Mouse (Mus musculus) layer of hippocampus, adult 2 months (tissue): ENCODE results near the gene Map7d1. TPM values are rescaled to one million over a fixed set of nuclear protein-coding genes. Genes with fewer than 3 reads are reported as not detected.

Experiments
- DNase-seq, 2 experiments: peaks; one replicate each; pipeline ENCODE4 v3.0.0; 2022; ENCODE audit warnings: low spot score in 2 of 2
- H3K27ac ChIP-seq: fragments of 200-600 bp; 2 replicates; pipeline ENCODE4 v1.8.1; 2022
- H3K4me3 ChIP-seq: fragments of 200-600 bp; 2 replicates; pipeline ENCODE4 v1.8.1; 2022; ENCODE audit warnings: mild to moderate bottlenecking
- CTCF ChIP-seq: fragments of 200-600 bp; conservative IDR thresholded peaks from 2 replicates; pipeline ENCODE4 v1.8.1; 2022; ENCODE audit warnings: antibody characterized with exemption, mild to moderate bottlenecking, moderate library complexity
- total RNA-seq, 2 experiments: library from RNA; stranded (reverse); gene quantifications; 2 replicates each; pipeline ENCODE4 v1.2.3; 2021

Map7d1 gene
- total RNA-seq, 2 experiments from 2014 or later: 246 to 249 TPM

DNA sequence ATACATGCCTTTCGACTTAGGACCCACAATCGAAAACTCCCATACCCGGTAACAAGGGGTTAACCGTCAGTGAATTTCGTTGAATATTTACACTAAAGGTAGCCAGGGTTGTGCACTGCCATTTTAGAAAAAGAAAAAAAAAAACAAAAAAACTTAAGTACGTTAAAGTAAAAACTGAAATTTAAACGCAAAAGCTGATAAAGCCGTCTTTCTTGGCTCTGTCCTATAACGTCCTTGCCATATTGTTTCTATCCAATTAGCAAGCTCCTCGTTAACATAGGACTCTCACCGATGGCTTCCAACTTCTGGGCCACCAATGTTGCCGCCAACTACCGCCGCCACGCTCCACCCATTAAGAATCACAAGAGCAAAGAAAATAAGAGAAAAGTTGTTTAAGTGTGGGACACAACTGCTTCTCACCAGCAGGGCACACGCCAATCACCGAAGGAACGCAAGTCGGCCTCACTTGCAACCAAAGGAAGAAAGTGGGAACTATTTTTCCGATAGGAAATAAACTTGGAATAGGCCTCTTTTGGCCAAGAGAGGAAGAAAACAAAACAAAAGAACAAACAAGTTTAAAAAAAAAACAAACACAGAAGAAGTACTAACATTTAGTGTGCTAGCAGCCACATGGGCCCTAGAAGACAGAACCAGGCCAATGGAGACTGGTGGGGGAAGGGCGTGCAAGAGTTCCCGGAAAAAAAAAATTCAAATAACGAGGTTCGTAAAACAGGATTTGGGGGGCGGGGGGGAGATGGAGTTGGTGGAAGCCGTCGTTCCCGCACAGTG lies 54.4 kb downstream of the Map7d1 start:
- TF ChIP-seq CTCF: peak; percentile 60
- Histone ChIP-seq H3K27ac (peak overlapping the region; percentile 99), H3K4me3 (peak overlapping the region; percentile 80)
- no peak for DNase-seq

DNA sequence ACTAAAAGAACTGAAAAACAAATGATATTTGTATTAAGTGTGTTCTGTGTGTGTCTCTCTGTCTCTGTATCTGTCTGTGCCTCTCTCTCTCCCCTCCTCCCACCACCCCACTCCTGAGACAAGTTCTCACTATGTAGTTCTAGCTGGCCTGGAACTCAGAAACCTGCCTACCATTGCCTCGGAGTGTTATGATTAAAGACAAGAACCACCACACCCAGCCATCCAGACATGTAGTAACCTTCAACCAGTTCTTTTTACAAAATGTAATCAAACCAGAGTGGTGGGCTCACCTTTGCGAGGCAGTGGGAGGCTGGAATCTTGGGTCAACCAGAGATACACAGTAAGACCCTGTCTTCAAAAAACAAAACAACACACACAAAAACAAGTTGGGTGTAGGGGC lies 55.5 kb downstream of the Map7d1 start:
- DNase-seq: no peak
- Histone ChIP-seq H3K27ac (peak overlapping the region; percentile 99; the same call in 1 of the 2 replicates), H3K4me3 (peak overlapping the region; percentile 80)
- TF ChIP-seq CTCF: no peak

DNA sequence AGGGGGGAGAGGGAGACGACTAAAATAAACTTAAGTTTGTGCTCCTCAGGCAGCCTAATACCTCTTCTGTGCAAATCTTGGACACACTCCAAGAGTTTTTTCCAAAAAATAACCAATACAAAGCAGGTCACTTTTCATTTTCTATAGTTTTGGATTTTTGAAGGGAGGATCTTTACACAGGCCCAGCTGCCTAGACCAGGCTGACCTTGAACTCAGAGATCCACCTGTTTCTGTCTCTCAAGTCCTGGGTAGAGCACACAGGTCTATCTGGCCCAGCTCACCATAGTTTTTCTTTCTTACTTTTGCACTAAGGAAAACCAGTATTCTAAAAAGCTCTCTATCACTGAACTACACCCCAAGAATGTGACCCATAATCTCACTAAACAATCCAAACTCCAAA lies 56.1 kb downstream of the Map7d1 start:
- no peak for TF ChIP-seq CTCF

GRCm38 (mm10) chr4:126199556-126199955 lies 56.6 kb downstream of the Map7d1 start:
- no peak for TF ChIP-seq CTCF
- Histone ChIP-seq H3K27ac (0 out of 2 replicates have a peak overlapping the region, but pooled peaks have one; percentile 73), H3K4me3 (peak overlapping the region; percentile 80; the same call in 1 of the 2 replicates)
- DNase-seq: no peak

More for the DNA sequence above, 56.1 kb downstream of the Map7d1 start:
- no peak overlapping the region for H3K27ac ChIP-seq
- DNase-seq: no peak
- peak overlapping the region; percentile 80 for H3K4me3 ChIP-seq

DNA sequence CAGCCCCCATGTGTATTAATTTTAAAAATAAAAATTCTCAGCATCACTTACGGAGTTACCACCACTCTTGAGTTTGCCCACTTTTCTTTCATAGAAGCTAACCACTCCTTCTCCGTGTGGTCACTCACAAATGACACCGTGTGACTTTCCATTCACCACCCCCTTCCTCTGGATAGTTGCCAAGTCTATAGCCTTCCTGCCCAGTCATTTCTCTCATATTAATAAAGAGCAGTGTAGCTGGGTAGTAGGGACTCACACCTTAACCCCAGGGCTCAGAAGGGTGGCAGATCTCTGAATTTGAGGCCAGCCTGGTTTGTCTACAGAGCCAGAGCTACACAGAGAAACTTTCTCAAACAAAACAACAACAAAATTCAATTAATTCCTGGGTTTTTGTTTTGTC lies 58.7 kb downstream of the Map7d1 start:
- no peak for TF ChIP-seq CTCF
- DNase-seq: no peak
- peak overlapping the region; percentile 73 for H3K27ac ChIP-seq
- H3K4me3 ChIP-seq: no peak overlapping the region

- TF ChIP-seq CTCF: no peak
- DNase-seq: no peak
- H3K27ac ChIP-seq: no peak overlapping the region
- H3K4me3 ChIP-seq: no peak overlapping the region
Measured at GRCm38 (mm10) chr4:126194916-126195315, 61.2 kb downstream of the Map7d1 start.

GRCm38 (mm10) chr4:126194216-126194615 lies 61.9 kb downstream of the Map7d1 start:
- no peak overlapping the region for H3K4me3 ChIP-seq

DNA sequence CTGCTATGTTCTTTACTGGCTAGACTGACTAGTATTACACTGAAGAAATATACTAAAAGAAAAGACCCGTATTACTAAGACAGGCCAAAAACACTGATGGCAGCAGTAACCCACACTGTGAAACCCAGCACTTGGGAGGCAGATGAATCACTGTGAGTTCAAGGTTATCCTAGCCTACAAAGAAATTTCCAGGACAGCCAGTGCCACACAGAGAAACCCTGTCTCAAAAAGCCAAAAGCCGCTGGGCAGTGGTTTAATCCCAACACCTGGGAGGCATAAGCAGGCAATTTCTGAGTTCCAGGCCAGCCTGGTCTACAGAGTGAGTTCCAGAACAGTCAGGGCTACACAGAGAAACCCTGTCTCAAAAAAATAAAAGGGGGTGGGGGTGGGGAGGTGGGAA lies 65.5 kb downstream of the Map7d1 start:
- TF ChIP-seq CTCF: no peak
- Histone ChIP-seq H3K27ac (no peak overlapping the region), H3K4me3 (no peak overlapping the region)
- DNase-seq: no peak

More at GRCm38 (mm10) chr4:126194216-126194615, 61.9 kb downstream of the Map7d1 start:
- TF ChIP-seq CTCF: no peak
- H3K27ac ChIP-seq: no peak overlapping the region
- no peak for DNase-seq

DNA sequence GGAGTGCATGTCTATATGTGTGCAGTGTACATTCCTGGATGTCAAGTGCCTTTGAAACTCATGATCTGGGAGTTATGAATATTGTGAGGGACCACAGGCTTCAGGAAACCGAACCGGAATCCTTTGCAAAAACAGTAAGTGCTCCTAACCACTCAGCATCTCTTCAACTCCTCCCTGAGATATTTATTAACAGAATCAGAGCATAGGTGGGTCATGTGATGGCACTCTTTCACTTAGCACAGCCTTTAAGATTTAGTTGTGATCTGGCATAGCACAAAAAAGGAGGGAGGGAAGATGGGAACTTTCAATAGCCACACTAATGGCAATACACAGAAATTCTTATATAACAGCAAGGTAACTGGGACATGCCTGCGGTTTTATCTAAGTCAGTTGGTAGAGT lies 69.0 kb downstream of the Map7d1 start:
- no peak for DNase-seq
- no peak for TF ChIP-seq CTCF
- H3K27ac ChIP-seq: 0 out of 2 replicates have a peak overlapping the region, but pooled peaks have one; percentile 5
- H3K4me3 ChIP-seq: no peak overlapping the region

DNA sequence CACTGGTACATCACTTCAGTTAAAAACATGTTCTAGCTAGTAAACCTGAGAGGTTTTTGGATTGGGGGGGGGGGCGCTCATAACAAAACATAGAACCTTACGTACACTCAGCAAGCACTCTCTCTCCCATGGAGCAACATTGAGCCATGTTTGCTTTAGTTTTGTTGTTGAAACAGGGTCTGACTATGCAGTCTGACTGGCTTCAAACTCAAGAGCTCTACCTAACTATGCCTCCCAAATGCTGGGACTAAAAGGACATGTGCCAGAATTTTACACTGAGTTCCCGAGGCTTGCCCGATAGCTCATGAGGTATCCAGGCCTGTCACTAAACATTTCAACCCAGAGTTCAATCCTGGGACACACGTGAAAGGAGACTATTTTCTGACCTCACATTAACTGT lies 73.1 kb downstream of the Map7d1 start:
- Histone ChIP-seq H3K4me3 (no peak overlapping the region), H3K27ac (no peak overlapping the region)
- TF ChIP-seq CTCF: no peak
- DNase-seq: no peak

Other genes starting within 250 kb of the Map7d1 start
- 1 to 10 TPM; 4.7 to 6.6 TPM for gene Csf3r, start 231.8 kb downstream of the Map7d1 start, total RNA-seq
- 10 to 100 TPM; 46.2 to 48.6 TPM for gene Mrps15, start 209.4 kb downstream of the Map7d1 start, total RNA-seq
- gene Oscp1, start 197.8 kb downstream of the Map7d1 start, total RNA-seq: 10 to 100 TPM; 41.1 to 44.5 TPM
- 10 to 100 TPM; 13.4 to 13.8 TPM for gene Lsm10, start 159.7 kb downstream of the Map7d1 start, total RNA-seq
- 10 to 100 TPM; 24.8 to 26.6 TPM for gene Stk40, start 152.4 kb downstream of the Map7d1 start, total RNA-seq
- gene Eva1b, start 108.6 kb downstream of the Map7d1 start, total RNA-seq: 1 to 10 TPM; 3.3 to 3.6 TPM
- under 1 TPM; 0.59 to 0.81 TPM for gene Sh3d21, start 92.9 kb downstream of the Map7d1 start, total RNA-seq
- gene Thrap3, start 53.6 kb downstream of the Map7d1 start, total RNA-seq: 100 to 1,000 TPM; 150 to 166 TPM
- gene Trappc3, start 6.0 kb upstream of the Map7d1 start, total RNA-seq: 10 to 100 TPM; 85.4 to 90.5 TPM
- 1 to 10 TPM; 1.2 to 1.5 TPM for gene Col8a2, start 30.4 kb upstream of the Map7d1 start, total RNA-seq
- 10 to 100 TPM; 32.2 to 33.0 TPM for gene Adprhl2, start 65.4 kb upstream of the Map7d1 start, total RNA-seq
- 1 to 10 TPM; 1.3 to 1.6 TPM for gene Tekt2, start 69.3 kb upstream of the Map7d1 start, total RNA-seq
- gene Ago3, start 173.2 kb upstream of the Map7d1 start, total RNA-seq: 10 to 100 TPM; 39.3 to 50.5 TPM
- gene Ago1, start 212.2 kb upstream of the Map7d1 start, total RNA-seq: 10 to 100 TPM; 63.1 to 64.0 TPM